Mouse (Mus musculus): Measurements from ENCODE around the gene Kcnk5. TPM values are rescaled to one million over a fixed set of nuclear protein-coding genes. Genes with fewer than 3 reads are reported as not detected.

The Kcnk5 gene
- polyA plus RNA-seq, 1 experiment from 2014 or later = 5.1 TPM

DNA sequence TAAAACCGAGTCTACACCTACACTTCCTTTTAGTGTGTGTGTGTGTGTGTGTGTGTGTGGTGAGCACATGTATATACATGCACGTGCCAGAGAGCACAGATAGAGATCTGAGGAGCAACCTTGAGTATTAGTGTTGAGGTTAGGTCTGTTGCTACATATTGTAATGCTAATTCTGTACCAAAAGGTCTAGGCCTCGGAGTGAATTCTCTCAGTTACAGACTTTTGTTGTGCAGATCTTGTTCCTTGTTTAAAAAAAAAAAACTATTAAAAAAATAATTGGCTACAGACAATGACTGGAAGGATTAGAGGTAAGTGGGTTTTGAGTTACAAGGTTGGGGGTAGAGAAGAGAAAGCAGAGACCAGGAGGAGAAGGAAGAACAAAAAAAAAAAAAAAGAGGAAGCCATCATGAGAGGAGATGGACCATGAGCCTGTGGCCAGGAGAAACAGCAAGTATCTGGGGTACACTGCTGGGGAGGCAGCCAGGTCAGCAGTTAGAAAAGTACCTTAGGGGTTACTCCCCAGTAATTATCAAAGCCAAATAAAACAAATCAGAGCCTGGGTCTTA, 35.8 kb upstream of the Kcnk5 start:
- no peak for TF ChIP-seq CTCF (IDR thresholded peaks at IDR 0.05; ENCODE audit: low read depth)
- TF ChIP-seq EP300 (IDR thresholded peaks at IDR 0.05; ENCODE audit: low read depth) = no peak
- no peaks in the 10 kb centered on the region for H3K27me3 ChIP-seq (ENCODE audit: insufficient read depth, low read length)
- no peaks in the 10 kb centered on the region for H3K36me3 ChIP-seq (replicated peaks; ENCODE audit: insufficient read depth, low read length)
- H3K9ac ChIP-seq (replicated peaks) = no peak overlapping the region
- 45% methylated on average over 3 of the region's 3 CpGs for WGBS (ENCODE audit: insufficient replicate concordance)
- no peak overlapping the region for H3K27ac ChIP-seq (ENCODE audit: low read depth)
- DNase-seq (no peak), ATAC-seq (no peak)
- peaks cover 6% of the 10 kb centered on the region; the same call in 1 of the 2 replicates for H3K4me1 ChIP-seq (ENCODE audit: insufficient read depth)
- H3K4me3 ChIP-seq (ENCODE audit: low read depth, low read length) = no peak overlapping the region
- no peak overlapping the region for H3K4me2 ChIP-seq (ENCODE audit: low read depth, low read length)
- H3K9me3 ChIP-seq (ENCODE audit: low read length) = no peaks in the 10 kb centered on the region

GRCm38 (mm10) chr14:20216561-20217298, 35.1 kb upstream of the Kcnk5 start:
- Histone ChIP-seq H3K27ac (ENCODE audit: low read depth) (no peak overlapping the region), H3K4me1 (ENCODE audit: insufficient read depth) (peaks cover 6% of the 10 kb centered on the region; the same call in 1 of the 2 replicates), H3K27me3 (ENCODE audit: insufficient read depth, low read length) (no peaks in the 10 kb centered on the region), H3K4me3 (ENCODE audit: low read depth, low read length) (no peak overlapping the region), H3K36me3 (replicated peaks; ENCODE audit: insufficient read depth, low read length) (no peaks in the 10 kb centered on the region), H3K4me2 (ENCODE audit: low read depth, low read length) (no peak overlapping the region), H3K9ac (replicated peaks) (no peak overlapping the region), H3K9me3 (ENCODE audit: low read length) (no peaks in the 10 kb centered on the region)
- ATAC-seq (no peak), DNase-seq (no peak)
- WGBS (ENCODE audit: insufficient replicate concordance) = 72% methylated on average over 7 of the region's 7 CpGs
- TF ChIP-seq CTCF (IDR thresholded peaks at IDR 0.05; ENCODE audit: low read depth) (no peak), EP300 (IDR thresholded peaks at IDR 0.05; ENCODE audit: low read depth) (no peak)

DNA sequence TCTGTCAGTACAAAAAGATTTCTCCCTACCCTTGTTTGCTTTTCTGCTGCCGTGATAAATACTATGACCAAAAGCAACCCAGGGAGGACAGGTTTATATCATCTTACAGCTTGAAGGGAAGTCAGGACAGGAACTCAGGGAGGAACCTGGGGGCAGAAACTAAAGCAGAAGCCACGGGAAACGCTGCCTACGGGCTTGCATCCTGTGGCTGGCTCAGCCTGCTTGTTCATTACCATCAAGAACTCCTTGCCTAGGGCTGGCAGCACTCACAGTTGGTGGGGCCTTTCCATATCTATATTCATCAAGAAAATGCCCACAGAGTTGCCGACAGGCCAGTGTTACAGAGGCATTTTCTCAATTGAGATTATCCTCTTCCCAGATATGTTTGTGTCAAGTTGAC, 34.2 kb upstream of the Kcnk5 start:
- no peak overlapping the region for H3K27ac ChIP-seq (ENCODE audit: low read depth)
- H3K9me3 ChIP-seq (ENCODE audit: low read length) = no peaks in the 10 kb centered on the region
- DNase-seq (no peak), ATAC-seq (no peak)
- no peak overlapping the region for H3K4me3 ChIP-seq (ENCODE audit: low read depth, low read length)
- peaks cover 6% of the 10 kb centered on the region; the same call in 1 of the 2 replicates for H3K4me1 ChIP-seq (ENCODE audit: insufficient read depth)
- H3K27me3 ChIP-seq (ENCODE audit: insufficient read depth, low read length) = no peaks in the 10 kb centered on the region
- no peaks in the 10 kb centered on the region for H3K36me3 ChIP-seq (replicated peaks; ENCODE audit: insufficient read depth, low read length)
- H3K9ac ChIP-seq (replicated peaks) = no peak overlapping the region
- WGBS (ENCODE audit: insufficient replicate concordance) = 16% methylated on average over 5 of the region's 5 CpGs
- TF ChIP-seq EP300 (IDR thresholded peaks at IDR 0.05; ENCODE audit: low read depth) (no peak), CTCF (IDR thresholded peaks at IDR 0.05; ENCODE audit: low read depth) (no peak)
- H3K4me2 ChIP-seq (ENCODE audit: low read depth, low read length) = no peak overlapping the region

- Histone ChIP-seq H3K27ac (ENCODE audit: low read depth) (no peak overlapping the region), H3K36me3 (replicated peaks; ENCODE audit: insufficient read depth, low read length) (no peaks in the 10 kb centered on the region), H3K9ac (replicated peaks) (no peak overlapping the region), H3K4me1 (ENCODE audit: insufficient read depth) (peaks cover 6% of the 10 kb centered on the region; the same call in 1 of the 2 replicates), H3K27me3 (ENCODE audit: insufficient read depth, low read length) (no peaks in the 10 kb centered on the region), H3K9me3 (ENCODE audit: low read length) (no peaks in the 10 kb centered on the region), H3K4me3 (ENCODE audit: low read depth, low read length) (no peak overlapping the region), H3K4me2 (ENCODE audit: low read depth, low read length) (no peak overlapping the region)
- peak; percentile 46 for DNase-seq
- ATAC-seq = peak; percentile 84
- TF ChIP-seq CTCF (IDR thresholded peaks at IDR 0.05; ENCODE audit: low read depth) (no peak), EP300 (IDR thresholded peaks at IDR 0.05; ENCODE audit: low read depth) (peak; percentile 49; the same call in 1 of the 2 replicates)
- 57% methylated on average over 7 of the region's 7 CpGs for WGBS (ENCODE audit: insufficient replicate concordance)
These were observed 32.5 kb upstream of the Kcnk5 start for GRCm38 (mm10) chr14:20214125-20214524.

DNA sequence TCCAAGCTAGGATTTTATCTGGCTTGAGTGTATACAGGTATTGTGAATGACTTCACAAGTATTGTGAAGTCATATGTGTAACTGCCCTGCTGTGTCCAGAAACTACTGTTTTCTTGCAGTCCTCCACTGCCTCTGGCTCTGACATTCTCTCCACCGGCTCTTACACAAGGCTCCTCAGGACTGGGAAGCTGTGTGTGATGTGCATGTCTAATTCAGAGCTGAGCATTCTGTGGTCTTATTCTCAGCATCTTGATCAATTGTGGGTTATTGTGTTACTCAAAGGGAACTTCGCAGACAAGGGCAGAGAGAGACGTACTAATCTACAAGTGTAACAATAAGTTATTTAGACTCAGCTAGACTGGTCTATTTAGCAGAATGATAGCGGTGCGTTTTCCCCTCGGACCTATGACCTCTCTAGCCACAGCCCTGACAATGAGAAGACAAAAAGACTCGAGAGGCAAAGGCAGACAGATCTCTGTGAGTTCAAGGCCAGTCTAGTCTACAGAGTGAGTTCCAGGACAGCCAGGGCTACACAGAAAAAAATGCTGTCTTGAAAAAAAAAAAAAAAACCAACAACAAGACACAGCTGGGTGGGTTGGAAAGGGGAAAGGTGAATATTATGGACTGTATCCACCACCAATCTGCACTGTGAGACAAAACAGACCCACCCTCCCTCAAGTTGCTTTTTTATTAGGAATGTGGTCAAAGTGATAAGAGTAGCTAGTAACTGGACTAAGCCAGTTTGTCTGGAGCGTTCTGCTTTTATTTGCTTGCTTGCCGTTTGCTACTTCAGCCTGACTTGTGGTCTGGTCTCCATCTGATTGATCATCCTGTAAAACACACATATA, 30.4 kb upstream of the Kcnk5 start:
- DNase-seq (no peak), ATAC-seq (no peak)
- 56% methylated on average over 9 of the region's 9 CpGs for WGBS (ENCODE audit: insufficient replicate concordance)
- peaks cover 9% of the 10 kb centered on the region; the same call in 1 of the 2 replicates for H3K4me1 ChIP-seq (ENCODE audit: insufficient read depth)
- no peak overlapping the region for H3K4me3 ChIP-seq (ENCODE audit: low read depth, low read length)
- H3K9me3 ChIP-seq (ENCODE audit: low read length) = no peaks in the 10 kb centered on the region
- H3K27ac ChIP-seq (ENCODE audit: low read depth) = no peak overlapping the region
- H3K36me3 ChIP-seq (replicated peaks; ENCODE audit: insufficient read depth, low read length) = no peaks in the 10 kb centered on the region
- no peak overlapping the region for H3K9ac ChIP-seq (replicated peaks)
- TF ChIP-seq CTCF (IDR thresholded peaks at IDR 0.05; ENCODE audit: low read depth) (no peak), EP300 (IDR thresholded peaks at IDR 0.05; ENCODE audit: low read depth) (no peak)
- no peaks in the 10 kb centered on the region for H3K27me3 ChIP-seq (ENCODE audit: insufficient read depth, low read length)
- no peak overlapping the region for H3K4me2 ChIP-seq (ENCODE audit: low read depth, low read length)

DNA sequence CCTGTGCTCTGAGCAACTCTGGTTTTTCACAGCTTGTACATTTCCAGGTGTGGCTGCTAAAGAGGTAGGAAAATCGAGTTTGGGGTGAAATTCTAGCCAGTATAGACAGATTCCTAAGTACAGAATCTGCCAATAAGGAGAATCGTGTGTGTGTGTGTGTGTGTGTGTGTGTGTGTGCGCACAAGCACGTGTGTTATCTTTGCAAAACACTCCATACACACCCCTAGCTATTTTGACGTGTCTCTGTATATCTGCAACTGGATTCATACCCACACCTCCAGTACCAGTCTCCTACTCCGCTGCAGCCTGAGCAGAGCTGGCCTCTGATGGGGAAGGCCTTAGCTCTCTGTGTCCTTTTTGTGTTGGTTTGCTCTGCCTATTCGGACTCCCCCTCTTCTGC, 28.3 kb upstream of the Kcnk5 start:
- DNase-seq (no peak), ATAC-seq (no peak)
- Histone ChIP-seq H3K4me3 (ENCODE audit: low read depth, low read length) (no peak overlapping the region), H3K4me1 (ENCODE audit: insufficient read depth) (peaks cover 9% of the 10 kb centered on the region; the same call in 1 of the 2 replicates), H3K4me2 (ENCODE audit: low read depth, low read length) (no peak overlapping the region), H3K36me3 (replicated peaks; ENCODE audit: insufficient read depth, low read length) (no peaks in the 10 kb centered on the region), H3K27me3 (ENCODE audit: insufficient read depth, low read length) (no peaks in the 10 kb centered on the region), H3K9me3 (ENCODE audit: low read length) (no peaks in the 10 kb centered on the region), H3K9ac (replicated peaks) (no peak overlapping the region), H3K27ac (ENCODE audit: low read depth) (no peak overlapping the region)
- no peak for TF ChIP-seq CTCF (IDR thresholded peaks at IDR 0.05; ENCODE audit: low read depth)
- 58% methylated on average over 7 of the region's 7 CpGs for WGBS (ENCODE audit: insufficient replicate concordance)

All from liver, postnatal 0 days (tissue).